Mouse (Mus musculus): ENCODE data around the gene Prokr1. TPM values are rescaled to one million over a fixed set of nuclear protein-coding genes. Genes with fewer than 3 reads are reported as not detected.

Gene Prokr1
- total and polyA plus RNA-seq, 3 experiments = 1.3 to 1.4 TPM; not detected in 1

GRCm38 (mm10) chr6:87614794-87615695, 24.5 kb upstream of the Prokr1 start:
- H3K27ac ChIP-seq (ENCODE audit: control insufficient read depth, low read depth, low read length) = peak overlapping the region; percentile 22; the same call in 1 of the 2 replicates
- H3K9ac ChIP-seq (ENCODE audit: control insufficient read depth, low read depth, low read length, poor library complexity, severe bottlenecking) = peak overlapping the region; percentile 35; the same call in 1 of the 2 replicates
- H3K4me1 ChIP-seq (ENCODE audit: control insufficient read depth in 1 of 2, insufficient read depth in 2 of 2, low read length in 2 of 2) = peaks cover 0 to 9% of the 10 kb centered on the region in 2 experiments; a peak in 2 of 4 replicates
- DNase-seq (ENCODE audit: low read depth, low spot score) = peak; percentile 81
- no peaks in the 10 kb centered on the region for H3K9me3 ChIP-seq (replicated peaks; ENCODE audit: insufficient read depth, low read length)
- peaks cover 0 to 6% of the 10 kb centered on the region in 2 experiments; a peak in 2 of 4 replicates for H3K36me3 ChIP-seq (ENCODE audit: control insufficient read depth in 1 of 2, insufficient read depth in 2 of 2, low read length in 2 of 2)
- TF ChIP-seq MYC (IDR thresholded peaks at IDR 0.05; ENCODE audit: low read depth, low read length) (no peak), RCOR1 (IDR thresholded peaks at IDR 0.05; ENCODE audit: low read depth, low read length) (peak; percentile 33; the same call in 1 of the 2 replicates), EP300 (IDR thresholded peaks at IDR 0.05; ENCODE audit: low read depth in 1 of 2, low read length in 2 of 2) (no peak), TAL1 (IDR thresholded peaks at IDR 0.05; ENCODE audit: low read length) (no peak), SMC3 (IDR thresholded peaks at IDR 0.05; ENCODE audit: low read depth, low read length) (peak; percentile 83), TBP (IDR thresholded peaks at IDR 0.05; ENCODE audit: low read depth, low read length) (no peak), SIN3A (IDR thresholded peaks at IDR 0.05; ENCODE audit: low read length) (0 out of 2 replicates have a peak, but pooled peaks have one; percentile 28), CHD1 (IDR thresholded peaks at IDR 0.05; ENCODE audit: low read depth, low read length) (no peak), ETS1 (IDR thresholded peaks at IDR 0.05; ENCODE audit: low read depth, low read length) (0 out of 2 replicates have a peak, but pooled peaks have one; percentile 24), RAD21 (IDR thresholded peaks at IDR 0.05; ENCODE audit: low read depth, low read length) (peak; percentile 62), ZC3H11A (IDR thresholded peaks at IDR 0.05; ENCODE audit: low read depth, low read length) (peak; percentile 62), UBTF (IDR thresholded peaks at IDR 0.05; ENCODE audit: borderline replicate concordance, insufficient read depth, low read depth, low read length) (no peak), ZMIZ1 (IDR thresholded peaks at IDR 0.05; ENCODE audit: low read depth, low read length) (0 out of 2 replicates have a peak, but pooled peaks have one; percentile 32), MAFK (IDR thresholded peaks at IDR 0.05; ENCODE audit: borderline replicate concordance, low read depth, low read length) (no peak), JUND (IDR thresholded peaks at IDR 0.05; ENCODE audit: low read depth, low read length) (no peak), MEF2A (IDR thresholded peaks at IDR 0.05; ENCODE audit: extremely low read depth, insufficient replicate concordance, low read depth, low read length, poor library complexity, severe bottlenecking) (no peak), NELFE (IDR thresholded peaks at IDR 0.05; ENCODE audit: low read depth, low read length) (no peak), GABPA (IDR thresholded peaks at IDR 0.05; ENCODE audit: low read depth, low read length) (0 out of 2 replicates have a peak, but pooled peaks have one; percentile 16), TCF12 (IDR thresholded peaks at IDR 0.05; ENCODE audit: low read depth, low read length) (no peak), KAT2A (conservative IDR thresholded peaks at IDR 0.05; ENCODE audit: low read depth, low read length) (no peak), CTCF (IDR thresholded peaks at IDR 0.05 in 2 of 3, conservative IDR thresholded peaks at IDR 0.05 in 1 of 3; ENCODE audit: control insufficient read depth in 1 of 3, insufficient read depth in 1 of 3, low read depth in 2 of 3, low read length in 3 of 3, poor library complexity in 1 of 3, severe bottlenecking in 1 of 3) (peak; percentile 65 to 79 (median 76); a peak in 5 of 6 replicates), BHLHE40 (IDR thresholded peaks at IDR 0.05; ENCODE audit: borderline replicate concordance, low read depth, low read length) (no peak), MAZ (IDR thresholded peaks at IDR 0.05; ENCODE audit: low read depth, low read length) (peak; percentile 70; the same call in 1 of the 2 replicates), MAX (IDR thresholded peaks at IDR 0.05; ENCODE audit: low read length) (no peak), MYB (IDR thresholded peaks at IDR 0.05; ENCODE audit: low read depth, low read length) (no peak)
- peak overlapping the region; percentile 58 to 66 for H3K4me3 ChIP-seq (ENCODE audit: control insufficient read depth in 1 of 2, insufficient read depth in 1 of 2, low read depth in 2 of 2, low read length in 2 of 2)
- no peaks in the 10 kb centered on the region for H3K79me2 ChIP-seq (ENCODE audit: control insufficient read depth, insufficient read depth, low read length, poor library complexity)
- H3K27me3 ChIP-seq (ENCODE audit: control insufficient read depth in 1 of 2, insufficient read depth in 2 of 2, low read length in 2 of 2) = peaks cover 2 to 3% of the 10 kb centered on the region in 2 experiments; a peak in 3 of 4 replicates
